Mouse (Mus musculus): ENCODE results near the gene Cenpv. TPM values are rescaled to one million over a fixed set of nuclear protein-coding genes. Genes with fewer than 3 reads are reported as not detected.
A peak's percentile ranks its signal among the peaks of the same experiment; 100 is the strongest.

Cenpv gene
- 11.1 TPM for polyA plus RNA-seq (2012; fragmentation: generic; extraction: Trizol)

GRCm38 (mm10) chr11:62539089-62539890 lies at the start of gene Cenpv:
TSS of gene Cenpv (minus strand) at chr11:62539261.
- H3K4me3 ChIP-seq: peak within 1 kb of the TSS; percentile 41
- peak within 1 kb of the TSS; percentile 81 for H3ac ChIP-seq (ENCODE audit: control insufficient read depth, insufficient read length)
- H3K79me2 ChIP-seq (ENCODE audit: control insufficient read depth, insufficient read depth): no peaks in the 10 kb centered on the region
- H3K36me3 ChIP-seq (ENCODE audit: control insufficient read depth, insufficient read depth): no peaks in the 10 kb centered on the region
- no peaks in the 10 kb centered on the region for H3K27me3 ChIP-seq (ENCODE audit: control insufficient read depth, insufficient read depth, insufficient read length)
- no peak for TF ChIP-seq MYOD1 (IDR thresholded peaks at IDR 0.05; ENCODE audit: control insufficient read depth in 1 of 3, insufficient read length in 2 of 3, low read depth in 2 of 3)
- peak; percentile 70 for TF ChIP-seq POLR2A (IDR thresholded peaks at IDR 0.05; ENCODE audit: insufficient read length, low read depth)
- no peak for TF ChIP-seq MAX (IDR thresholded peaks at IDR 0.05; ENCODE audit: low read depth)
- no peak for TF ChIP-seq POLR2AphosphoS2 (IDR thresholded peaks at IDR 0.05; ENCODE audit: insufficient read length, low read depth)
- TF ChIP-seq TCF12 (IDR thresholded peaks at IDR 0.05; ENCODE audit: insufficient read depth, poor library complexity, severe bottlenecking): no peak
- peak within 1 kb of the TSS; percentile 99 for H3K4me2 ChIP-seq (ENCODE audit: low read depth)

- TF ChIP-seq POLR2AphosphoS2 (IDR thresholded peaks at IDR 0.05; ENCODE audit: insufficient read length, low read depth) (no peak), MAX (IDR thresholded peaks at IDR 0.05; ENCODE audit: low read depth) (no peak), USF1 (IDR thresholded peaks at IDR 0.05; ENCODE audit: low read depth) (no peak), POLR2A (IDR thresholded peaks at IDR 0.05; ENCODE audit: insufficient read length, low read depth) (no peak)
- Histone ChIP-seq H3K4me3 (no peak overlapping the region), H3K27me3 (ENCODE audit: control insufficient read depth, insufficient read depth, insufficient read length) (no peaks in the 10 kb centered on the region), H3ac (ENCODE audit: control insufficient read depth, insufficient read length) (no peak overlapping the region), H3K4me2 (ENCODE audit: low read depth) (no peak overlapping the region), H3K79me2 (ENCODE audit: control insufficient read depth, insufficient read depth) (no peaks in the 10 kb centered on the region), H3K36me3 (ENCODE audit: control insufficient read depth, insufficient read depth) (no peaks in the 10 kb centered on the region)
Measured at GRCm38 (mm10) chr11:62587034-62587433, 48.0 kb upstream of the Cenpv start.

- Histone ChIP-seq H3K4me3 (no peak overlapping the region), H3K36me3 (ENCODE audit: control insufficient read depth, insufficient read depth) (no peaks in the 10 kb centered on the region), H3K4me2 (ENCODE audit: low read depth) (no peak overlapping the region), H3ac (ENCODE audit: control insufficient read depth, insufficient read length) (no peak overlapping the region), H3K79me2 (ENCODE audit: control insufficient read depth, insufficient read depth) (no peaks in the 10 kb centered on the region), H3K27me3 (ENCODE audit: control insufficient read depth, insufficient read depth, insufficient read length) (no peaks in the 10 kb centered on the region)
- TF ChIP-seq POLR2A (IDR thresholded peaks at IDR 0.05; ENCODE audit: insufficient read length, low read depth) (no peak), SRF (IDR thresholded peaks at IDR 0.05; ENCODE audit: control insufficient read depth, insufficient read length, low read depth) (no peak), REST (IDR thresholded peaks at IDR 0.05; ENCODE audit: insufficient read depth, insufficient read length) (no peak), E2F4 (IDR thresholded peaks at IDR 0.05; ENCODE audit: insufficient read depth) (no peak), USF1 (IDR thresholded peaks at IDR 0.05; ENCODE audit: low read depth) (no peak), MYOG (IDR thresholded peaks at IDR 0.05; ENCODE audit: control insufficient read depth in 1 of 3, insufficient read depth in 1 of 3, insufficient read length in 2 of 3, low read depth in 2 of 3) (no peak), MAX (IDR thresholded peaks at IDR 0.05; ENCODE audit: low read depth) (no peak), POLR2AphosphoS2 (IDR thresholded peaks at IDR 0.05; ENCODE audit: insufficient read length, low read depth) (no peak), TCF12 (IDR thresholded peaks at IDR 0.05; ENCODE audit: insufficient read depth, poor library complexity, severe bottlenecking) (no peak), MYOD1 (IDR thresholded peaks at IDR 0.05; ENCODE audit: control insufficient read depth in 1 of 3, insufficient read length in 2 of 3, low read depth in 2 of 3) (no peak)
Measured at GRCm38 (mm10) chr11:62584671-62585206, 45.7 kb upstream of the Cenpv start.

GRCm38 (mm10) chr11:62583031-62583430 lies 44.0 kb upstream of the Cenpv start:
- Histone ChIP-seq H3K27me3 (ENCODE audit: control insufficient read depth, insufficient read depth, insufficient read length) (no peaks in the 10 kb centered on the region), H3K4me2 (ENCODE audit: low read depth) (no peak overlapping the region), H3ac (ENCODE audit: control insufficient read depth, insufficient read length) (no peak overlapping the region), H3K4me3 (no peak overlapping the region), H3K36me3 (ENCODE audit: control insufficient read depth, insufficient read depth) (no peaks in the 10 kb centered on the region), H3K79me2 (ENCODE audit: control insufficient read depth, insufficient read depth) (no peaks in the 10 kb centered on the region)
- no peak for TF ChIP-seq TCF3 (IDR thresholded peaks at IDR 0.05; ENCODE audit: insufficient read length, low read depth)
- TF ChIP-seq POLR2A (IDR thresholded peaks at IDR 0.05; ENCODE audit: insufficient read length, low read depth): no peak
- no peak for TF ChIP-seq REST (IDR thresholded peaks at IDR 0.05; ENCODE audit: insufficient read depth, insufficient read length)
- no peak for TF ChIP-seq USF1 (IDR thresholded peaks at IDR 0.05; ENCODE audit: low read depth)
- no peak for TF ChIP-seq MYOG (IDR thresholded peaks at IDR 0.05; ENCODE audit: control insufficient read depth in 1 of 3, insufficient read depth in 1 of 3, insufficient read length in 2 of 3, low read depth in 2 of 3)
- TF ChIP-seq MYOD1 (IDR thresholded peaks at IDR 0.05; ENCODE audit: control insufficient read depth in 1 of 3, insufficient read length in 2 of 3, low read depth in 2 of 3): no peak
- TF ChIP-seq CEBPB (IDR thresholded peaks at IDR 0.05; ENCODE audit: insufficient read depth, poor library complexity, severe bottlenecking): no peak
- TF ChIP-seq POLR2AphosphoS2 (IDR thresholded peaks at IDR 0.05; ENCODE audit: insufficient read length, low read depth): no peak
- no peak for TF ChIP-seq SRF (IDR thresholded peaks at IDR 0.05; ENCODE audit: control insufficient read depth, insufficient read length, low read depth)
- TF ChIP-seq TCF12 (IDR thresholded peaks at IDR 0.05; ENCODE audit: insufficient read depth, poor library complexity, severe bottlenecking): no peak
- no peak for TF ChIP-seq MAX (IDR thresholded peaks at IDR 0.05; ENCODE audit: low read depth)
- no peak for TF ChIP-seq E2F4 (IDR thresholded peaks at IDR 0.05; ENCODE audit: insufficient read depth)
